Mouse (Mus musculus): ENCODE results near the gene Zbtb20. TPM values are rescaled to one million over a fixed set of nuclear protein-coding genes. Genes with fewer than 3 reads are reported as not detected.

Gene Zbtb20
- total and polyA plus RNA-seq, 2 experiments from 2014 or later, result 19.8 to 45.8 TPM

DNA sequence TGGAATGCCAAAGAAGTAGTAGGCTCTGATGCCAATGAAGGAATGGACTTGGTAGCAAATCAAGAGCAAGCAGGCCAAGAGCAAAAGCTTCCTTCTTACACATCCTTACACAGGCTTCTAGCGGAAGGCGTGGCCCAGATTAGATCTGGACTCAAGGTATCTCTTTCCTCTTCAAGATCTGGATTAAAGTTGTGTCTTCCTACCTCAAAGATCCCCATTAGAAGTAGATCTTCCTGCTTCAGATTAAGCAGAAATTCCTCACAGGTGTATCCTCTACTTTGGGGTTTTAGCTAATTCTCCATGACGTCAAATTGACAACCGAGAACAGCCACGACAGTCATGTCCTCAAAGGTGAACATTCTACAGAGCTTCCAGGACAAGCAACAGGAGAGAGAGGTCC, 816.1 kb downstream of the Zbtb20 start:
- no peak overlapping the region for H3K27ac ChIP-seq (ENCODE audit: low read depth)
- H3K36me3 ChIP-seq (replicated peaks; ENCODE audit: control insufficient read depth, insufficient read depth, low read length), result no peaks in the 10 kb centered on the region
- ATAC-seq (ENCODE audit: insufficient read depth, low read depth) (no peak), DNase-seq (ENCODE audit: low spot score) (no peak)
- whole genome bisulfite sequencing, result 94% methylated on average over 5 of the region's 5 CpGs
- H3K4me1 ChIP-seq (ENCODE audit: control insufficient read depth, insufficient read depth), result no peaks in the 10 kb centered on the region
- H3K4me3 ChIP-seq (ENCODE audit: low read depth, low read length), result no peak overlapping the region
- H3K9me3 ChIP-seq (replicated peaks; ENCODE audit: control insufficient read depth, low read length), result no peaks in the 10 kb centered on the region
- TF ChIP-seq EP300 (IDR thresholded peaks at IDR 0.05; ENCODE audit: low read depth) (no peak), CTCF (IDR thresholded peaks at IDR 0.05; ENCODE audit: low read depth) (no peak)
- H3K4me2 ChIP-seq (ENCODE audit: low read depth, low read length), result no peak overlapping the region
- no peak overlapping the region for H3K9ac ChIP-seq (replicated peaks; ENCODE audit: low read depth, low read length)
- no peaks in the 10 kb centered on the region for H3K27me3 ChIP-seq (ENCODE audit: control insufficient read depth, insufficient read depth, low read length)

MicroRNAs encoded within 50 kb of the gene (microRNA counts, 519-probe panel; counts per million panel counts)
- not detected for microRNA mmu-miR-568

Small RNA genes lying within 50 kb of the gene (microRNA-seq; reads per million reads assigned to microRNA genes)
- gene Mir568, result not detected

Measured in heart, postnatal 0 days (tissue).